Mouse (Mus musculus) ovary, postnatal 10 days (tissue): ENCODE measurements around the gene Larp1b.
A peak's percentile ranks its signal among the peaks of the same experiment; 100 is the strongest.

ENCODE experiments used
- DNase-seq: peaks from one replicate; pipeline ENCODE4 v3.0.0; 2022; ENCODE audit warnings: low spot score

Larp1b gene

GRCm38 (mm10) chr3:41021980-41022379, 72.4 kb downstream of the Larp1b start:
- DNase-seq: no peak

DNA sequence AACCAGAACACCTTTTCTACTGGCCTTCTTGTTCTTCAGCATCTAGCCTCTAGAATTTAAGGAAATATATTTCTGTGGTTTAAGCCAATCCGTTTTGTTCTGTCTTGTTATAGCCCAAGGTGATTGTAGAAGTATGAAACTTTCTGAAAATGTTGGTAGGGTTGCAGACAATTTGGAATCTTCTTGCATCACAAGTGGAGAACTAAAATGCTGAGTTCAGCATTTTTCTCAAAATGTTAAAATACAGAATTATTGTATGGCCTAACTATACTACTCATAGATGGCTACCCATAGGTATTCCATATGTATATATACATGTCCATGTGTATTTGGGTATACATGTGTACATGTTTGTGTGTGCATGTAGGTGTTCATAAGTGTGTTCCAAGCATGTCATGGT, 81.1 kb downstream of the Larp1b start:
- no peak for DNase-seq

- no peak for DNase-seq
Observed at GRCm38 (mm10) chr3:41031286-41032210, 81.9 kb downstream of the Larp1b start.

- no peak for DNase-seq
Observed at GRCm38 (mm10) chr3:41038297-41038916, 88.8 kb downstream of the Larp1b start.

- DNase-seq: no peak
Observed at GRCm38 (mm10) chr3:41041241-41041640, 91.6 kb downstream of the Larp1b start.

DNA sequence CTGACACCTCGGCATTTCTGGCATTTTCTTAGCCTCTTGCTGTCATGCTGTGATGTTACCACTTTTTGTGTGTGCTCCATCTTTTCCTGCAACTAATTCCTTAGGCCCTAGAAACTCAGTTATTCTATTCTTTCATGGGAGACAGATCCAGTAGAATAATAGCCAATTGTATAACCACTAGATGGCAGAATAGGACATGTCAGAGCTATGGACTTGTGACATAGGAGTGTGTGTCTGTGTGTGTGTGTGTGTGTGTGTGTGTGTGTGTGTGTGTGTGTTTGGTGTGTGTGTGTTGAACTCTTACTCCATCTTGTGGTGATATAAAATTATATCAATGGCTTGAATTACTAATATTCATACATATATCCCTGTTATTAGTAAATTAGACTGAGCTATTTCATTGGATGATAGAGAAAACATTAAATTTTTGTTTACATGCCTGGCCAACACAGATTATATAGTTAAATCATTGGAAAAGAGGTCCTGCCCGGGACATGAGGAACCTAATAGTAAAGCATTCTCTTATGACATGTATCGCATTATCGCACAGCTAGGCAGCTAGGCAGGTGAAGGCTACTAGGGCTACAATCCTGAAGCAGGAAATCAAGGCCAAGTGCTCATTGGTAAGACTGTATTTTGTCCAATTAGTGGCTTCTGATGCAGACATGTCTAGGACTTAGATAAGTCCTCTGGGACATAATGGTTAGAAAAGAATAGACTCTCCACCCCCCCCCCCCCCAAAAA, 92.7 kb downstream of the Larp1b start:
- no peak for DNase-seq

DNA sequence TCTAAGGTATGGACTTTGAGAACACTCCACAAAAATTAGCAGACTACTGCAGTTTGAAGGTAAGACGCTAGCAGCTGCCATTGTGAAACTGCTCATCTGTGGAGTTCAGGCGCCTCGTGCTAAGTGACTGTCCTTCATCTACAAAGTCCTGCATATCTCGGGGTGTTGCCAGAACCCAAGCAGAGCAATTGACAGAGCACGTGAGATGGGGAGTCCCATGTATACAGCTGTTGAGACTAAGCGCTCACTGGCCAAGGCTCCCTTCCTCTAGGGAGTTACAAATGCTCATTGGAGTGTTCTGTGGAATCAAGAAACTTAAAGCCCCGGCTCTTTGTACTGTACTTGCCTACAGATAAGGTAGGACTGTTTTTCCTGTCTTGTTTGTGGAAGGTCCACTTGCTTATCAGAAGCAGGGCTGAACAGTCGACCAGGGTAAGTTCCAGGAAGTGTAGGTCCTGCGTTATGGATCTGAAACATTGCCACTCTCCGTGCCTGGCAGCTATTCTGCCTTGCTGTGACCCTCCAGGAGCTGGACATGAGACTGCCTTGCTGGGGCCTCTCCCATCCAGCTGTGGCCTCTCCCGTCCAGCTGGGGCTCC, 94.2 kb downstream of the Larp1b start:
- no peak for DNase-seq

- DNase-seq: no peak
Observed at GRCm38 (mm10) chr3:41047838-41048237, 98.2 kb downstream of the Larp1b start.

DNA sequence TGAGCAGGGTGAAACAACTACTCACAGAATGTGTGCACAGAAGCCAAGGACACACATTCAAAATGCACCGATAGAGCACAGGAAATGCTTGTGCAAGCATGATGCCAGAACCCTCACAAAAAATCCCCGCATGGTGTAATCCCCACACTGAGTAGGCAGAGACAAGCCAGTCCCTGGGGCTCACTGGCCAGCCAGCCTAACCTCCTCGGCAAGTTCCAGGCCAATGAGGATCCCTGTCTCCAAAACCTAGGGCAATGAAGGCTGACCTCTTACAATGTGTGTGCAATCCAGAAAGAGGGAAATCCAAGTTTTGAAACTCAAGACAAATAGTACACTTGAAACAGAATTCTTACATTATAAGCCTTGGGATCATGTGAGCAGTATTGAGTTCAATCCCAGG, 103.7 kb downstream of the Larp1b start:
- no peak for DNase-seq

DNA sequence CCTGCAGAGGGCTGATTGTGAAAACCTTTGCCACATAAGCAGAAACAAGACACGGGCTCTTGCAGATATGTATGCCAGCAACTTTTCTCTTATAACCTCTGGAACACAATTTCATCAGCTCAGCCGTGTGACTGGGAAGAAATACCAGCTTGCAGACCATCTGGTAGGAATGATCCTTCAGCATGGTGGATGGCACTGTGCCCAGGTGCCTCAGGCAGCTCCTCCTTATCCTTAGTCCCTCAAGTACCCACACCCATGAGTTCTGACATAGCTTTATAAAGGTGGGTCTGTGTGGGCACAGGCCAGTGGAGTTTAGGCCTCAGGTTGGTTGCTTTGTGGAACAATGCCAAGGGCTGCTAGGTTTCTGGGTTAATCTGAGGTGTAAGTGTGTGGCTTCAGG, 108.8 kb downstream of the Larp1b start:
- no peak for DNase-seq

DNA sequence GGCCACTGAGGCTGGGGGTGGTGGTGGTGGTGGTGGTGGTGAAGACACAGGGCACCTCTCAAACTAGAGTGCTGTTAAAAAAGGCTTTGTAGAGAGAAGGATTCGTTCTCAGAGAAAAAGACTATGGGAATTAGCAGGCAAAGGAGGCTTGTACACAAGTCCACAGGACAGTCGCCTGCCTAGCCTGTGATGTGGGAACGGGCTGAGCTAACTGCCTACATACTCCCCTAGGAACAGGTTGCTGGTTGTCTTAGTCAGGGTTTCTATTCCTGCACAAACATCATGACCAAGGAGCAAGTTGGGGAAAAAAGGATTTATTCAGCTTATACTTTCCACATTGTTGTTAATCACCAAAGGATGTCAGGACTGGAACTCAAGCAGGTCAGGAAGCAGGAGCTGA, 109.6 kb downstream of the Larp1b start:
- DNase-seq: no peak

DNA sequence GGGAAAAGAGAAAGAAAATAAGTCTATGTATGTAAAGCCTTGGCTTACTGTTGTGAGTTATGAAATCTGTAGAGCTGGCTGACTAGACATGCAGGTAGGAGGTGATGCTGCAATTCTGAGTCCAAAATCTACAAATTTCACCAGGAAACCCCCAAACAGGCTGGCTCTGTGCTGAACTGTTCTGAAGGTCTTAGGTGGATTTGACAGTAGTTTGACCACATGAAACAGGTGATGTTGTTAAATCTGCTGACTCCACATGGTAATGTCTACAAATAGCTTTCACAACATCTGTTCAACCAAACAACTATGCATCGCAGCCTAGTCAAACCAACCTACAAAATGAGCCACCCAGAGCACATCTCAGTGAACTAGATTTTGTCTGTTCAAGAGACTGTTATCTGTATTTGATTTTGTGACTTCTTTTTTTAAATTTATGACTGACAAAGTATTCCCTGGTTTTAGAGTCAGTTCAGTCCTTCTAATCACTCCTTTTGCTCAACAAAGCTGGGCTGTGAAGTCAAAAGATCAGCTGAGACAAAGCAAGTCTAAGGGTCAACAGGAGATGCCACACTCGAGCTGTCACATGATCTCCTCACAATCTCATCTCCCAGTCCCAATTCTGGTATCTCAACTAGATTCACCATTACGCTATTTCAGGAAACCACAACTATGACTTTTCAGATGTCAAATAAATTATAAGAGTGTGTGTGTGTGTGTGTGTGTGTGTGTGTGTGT, 112.4 kb downstream of the Larp1b start:
- DNase-seq: no peak

GRCm38 (mm10) chr3:41062758-41063157, 113.1 kb downstream of the Larp1b start:
- DNase-seq: no peak

DNA sequence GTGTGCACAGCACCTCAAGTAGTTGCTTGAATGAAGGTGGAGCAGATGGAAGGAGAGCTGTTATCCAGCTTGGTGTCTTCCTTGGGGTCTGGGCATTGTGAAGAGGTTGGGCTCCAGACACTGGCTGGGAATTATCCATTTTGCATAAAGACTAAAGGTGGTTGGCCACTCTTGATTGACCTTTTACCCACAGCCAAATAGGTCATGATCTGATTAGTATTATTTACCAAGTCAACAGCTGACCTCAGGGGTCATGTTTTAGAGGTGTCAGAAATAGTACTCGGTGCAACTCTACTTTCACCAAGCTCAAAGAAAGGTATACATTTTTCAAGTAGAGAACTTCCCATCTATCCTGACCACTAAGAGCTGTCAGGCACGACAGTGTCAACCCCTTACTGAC, 115.7 kb downstream of the Larp1b start:
- DNase-seq: no peak

DNA sequence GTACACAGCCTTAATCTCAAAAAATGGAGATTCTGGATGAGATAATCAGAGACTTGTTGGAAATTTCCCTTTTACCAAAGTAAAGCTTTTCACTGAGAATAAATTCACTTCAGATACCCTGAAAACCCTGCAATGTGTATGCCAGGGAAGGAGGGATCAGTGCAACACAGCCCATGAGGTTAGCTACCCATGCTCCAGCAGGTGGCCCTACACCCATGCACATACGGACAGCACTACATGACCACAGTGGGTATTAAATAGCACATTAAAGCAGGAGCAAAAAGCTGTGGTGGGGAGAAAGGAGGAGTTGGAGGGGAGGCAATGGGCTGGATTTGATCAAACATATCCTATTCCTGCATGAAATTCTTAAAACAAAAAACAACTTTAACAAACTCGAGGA, 120.9 kb downstream of the Larp1b start:
- no peak for DNase-seq

DNA sequence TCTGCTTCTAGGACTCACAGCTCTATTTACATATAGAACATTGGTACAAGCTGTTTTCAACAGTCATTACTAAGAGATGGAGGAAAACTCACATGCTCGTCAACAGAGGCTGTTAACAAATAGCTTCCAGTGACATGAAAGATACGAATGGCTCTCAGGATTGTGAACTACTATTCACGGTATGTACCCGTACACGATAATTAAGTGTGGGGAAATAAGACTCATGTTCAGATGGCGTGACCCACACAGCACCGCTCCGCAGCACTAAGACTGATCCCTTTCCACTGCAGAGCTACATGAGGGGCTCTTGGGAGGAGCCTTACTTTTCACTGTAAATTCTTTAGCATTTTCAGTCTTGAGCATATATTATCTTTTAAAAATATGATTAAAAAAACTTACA, 125.7 kb downstream of the Larp1b start:
- no peak for DNase-seq

DNA sequence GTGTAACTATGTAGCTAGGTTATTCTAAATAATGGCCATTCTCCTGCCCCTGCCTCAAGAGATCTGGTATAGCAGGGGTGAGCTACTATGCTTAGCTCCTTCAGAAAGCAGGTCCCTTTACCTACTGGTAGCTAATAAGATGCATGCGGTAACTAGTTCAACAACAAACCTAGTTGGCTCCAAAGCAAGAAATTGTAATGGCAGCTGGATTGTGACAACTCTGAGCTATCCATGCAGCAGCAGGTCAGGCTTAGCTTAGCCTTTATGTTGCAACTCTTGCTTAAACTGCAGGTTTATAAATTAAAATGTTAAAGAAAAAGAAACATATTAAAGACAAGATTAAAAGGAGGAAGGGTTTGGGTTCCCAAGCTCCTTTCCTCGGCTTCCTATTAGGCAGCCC, 129.0 kb downstream of the Larp1b start:
- DNase-seq: no peak

- DNase-seq: no peak
Observed at GRCm38 (mm10) chr3:41080724-41081123, 131.1 kb downstream of the Larp1b start.

- peak; percentile 3 for DNase-seq
Observed at GRCm38 (mm10) chr3:41081474-41082301, 132.1 kb downstream of the Larp1b start.

DNA sequence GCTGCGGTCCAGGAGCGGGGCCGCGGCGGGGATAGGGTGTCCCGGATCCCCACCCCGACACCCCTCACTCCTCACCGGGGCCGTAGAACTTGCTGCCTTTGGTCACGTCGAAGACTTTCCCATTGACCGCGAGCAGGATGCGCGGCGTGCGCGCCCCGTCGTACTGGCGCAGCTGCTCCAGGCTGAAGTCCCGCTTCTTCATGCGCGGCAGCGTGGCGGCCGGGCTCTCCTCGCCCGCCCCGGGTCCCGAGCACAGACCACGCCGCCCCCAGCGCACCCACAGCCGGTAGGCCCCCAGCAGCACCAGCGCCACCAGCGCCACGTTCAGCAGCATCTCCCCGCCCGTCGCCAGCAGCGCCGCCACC, 132.9 kb downstream of the Larp1b start:
- no peak for DNase-seq
